Mouse (Mus musculus) intestine, embryonic 14.5 days (tissue): Measurements from ENCODE around the gene Picalm. TPM values are rescaled to one million over a fixed set of nuclear protein-coding genes. Genes with fewer than 3 reads are reported as not detected.
"Not testable (repeated sequence)": the region's sequence is repeated elsewhere in the genome, so short reads cannot be mapped to it uniquely, and the experiment has no call there.

Experiments
- ATAC-seq: fragments of 200-750 bp; cut with Nextera tagmentation; replicated peaks from 2 replicates; pipeline ENCODE4 v1.8.0; 2017; ENCODE audit warnings: low read depth, moderate number of reproducible peaks, moderate TSS enrichment, moderate library complexity; ENCODE audit not compliant: low FRiP score, low TSS enrichment
- DNase-seq: peaks from one replicate; pipeline ENCODE4 v3.0.0-alpha.2; 2018; ENCODE audit warnings: low spot score
- H3K27ac ChIP-seq: fragments of 300-500 bp; sonication (generic); 2 replicates; pipeline ENCODE4 v1.5.1; 2014; ENCODE audit warnings: low read depth, mild to moderate bottlenecking, control low read depth
- H3K27me3 ChIP-seq: fragments of 300-500 bp; sonication (generic); replicated peaks from 2 replicates; pipeline ENCODE4 v1.6.1; 2014; ENCODE audit warnings: low read length, control low read depth; ENCODE audit not compliant: control insufficient read depth, insufficient read depth
- H3K36me3 ChIP-seq: fragments of 300-500 bp; sonication (generic); 2 replicates; pipeline ENCODE4 v1.6.1; 2014; ENCODE audit warnings: low read length, control low read depth; ENCODE audit not compliant: control insufficient read depth, insufficient read depth
- H3K4me1 ChIP-seq: fragments of 300-500 bp; sonication (generic); replicated peaks from 2 replicates; pipeline ENCODE4 v1.6.1; 2014; ENCODE audit warnings: low read length, control low read depth, mixed read lengths; ENCODE audit not compliant: control insufficient read depth, insufficient read depth
- H3K4me2 ChIP-seq: fragments of 300-500 bp; sonication (generic); 2 replicates; pipeline ENCODE4 v1.6.1; 2014; ENCODE audit warnings: low read length
- H3K4me3 ChIP-seq: fragments of 300-500 bp; sonication (generic); 2 replicates; pipeline ENCODE4 v1.5.1; 2014; ENCODE audit warnings: low read depth, low read length, control low read depth, mixed read lengths
- H3K9ac ChIP-seq: fragments of 300-500 bp; sonication (generic); 2 replicates; pipeline ENCODE4 v1.6.1; 2014; ENCODE audit warnings: mild to moderate bottlenecking, low read length
- H3K9me3 ChIP-seq: fragments of 300-500 bp; sonication (generic); 2 replicates; pipeline ENCODE4 v1.6.1; 2016; ENCODE audit warnings: low read length, control low read depth; ENCODE audit not compliant: control insufficient read depth
- WGBS: fragments of 180-500 bp; shearing (Covaris S2); extraction: QIAGEN DNeasy Blood & Tissue Kit; methylation state at CpG from one replicate; pipeline ENCODE4 v1.1.7; 2014; 5-methylcytosine and 5-hydroxymethylcytosine counted together
- polyA plus RNA-seq: library from polyadenylated mRNA; unstranded; fragments of >200 nt; fragmentation: Nextera tagmentation; extraction: Ambion mirVana; gene quantifications from 2 replicates; pipeline ENCODE4 v1.2.1, GENCODE M21; 2014

Gene Picalm
- polyA plus RNA-seq, 1 experiment from 2014 or later: 43.6 TPM

DNA sequence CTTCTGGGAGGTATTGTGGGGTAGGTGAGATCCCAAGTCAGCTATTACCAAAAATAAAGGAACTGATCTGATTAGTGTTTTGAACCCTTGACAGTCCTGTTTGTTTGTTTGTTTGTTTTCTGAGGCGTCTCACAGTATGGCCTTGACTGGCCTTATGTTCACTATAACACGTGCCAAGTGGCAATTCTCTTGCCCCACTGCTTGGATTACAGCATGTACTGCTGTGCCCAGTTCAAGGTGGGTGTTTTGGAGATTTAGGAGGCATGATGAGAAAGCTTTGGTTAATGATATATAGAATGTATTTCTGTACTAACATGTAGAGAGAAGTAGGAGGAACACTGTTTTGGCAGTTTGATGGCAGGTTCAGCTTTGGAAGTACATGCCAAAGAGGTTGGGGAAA is 28.0 kb downstream of the Picalm start:
- ATAC-seq (no peak), DNase-seq (no peak)
- Histone ChIP-seq H3K9me3 (no peaks in the 10 kb centered on the region), H3K4me1 (no peaks in the 10 kb centered on the region), H3K27ac (no peak overlapping the region), H3K9ac (no peak overlapping the region), H3K4me3 (no peak overlapping the region), H3K36me3 (peaks cover 27% of the 10 kb centered on the region), H3K27me3 (no peaks in the 10 kb centered on the region), H3K4me2 (no peak overlapping the region)
- WGBS: 90% methylated on average over 2 of the region's 2 CpGs

DNA sequence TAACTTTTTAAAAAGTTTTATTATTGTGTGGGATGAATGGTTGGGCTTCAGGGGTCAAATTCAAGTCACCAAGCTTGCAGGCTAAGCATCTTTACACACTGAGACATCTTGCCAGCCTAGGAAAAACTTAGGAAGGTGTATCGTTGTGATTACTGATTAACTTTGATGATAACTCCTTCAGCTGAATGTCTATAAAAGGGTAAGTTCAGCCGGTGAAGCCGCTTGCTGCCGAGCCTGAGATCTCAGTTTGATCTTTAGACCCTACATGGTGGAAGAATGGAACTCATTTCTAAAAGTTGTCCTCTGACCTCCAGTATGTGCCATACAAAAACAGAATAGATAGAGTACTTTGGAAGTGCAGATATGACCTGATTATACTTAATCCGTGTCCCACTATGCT is 30.6 kb downstream of the Picalm start:
- no peaks in the 10 kb centered on the region for H3K9me3 ChIP-seq
- H3K9ac ChIP-seq: no peak overlapping the region
- no peak for DNase-seq
- H3K27ac ChIP-seq: no peak overlapping the region
- H3K4me2 ChIP-seq: no peak overlapping the region
- peak; percentile 53; the same call in 1 of the 2 replicates for ATAC-seq
- peaks cover 42% of the 10 kb centered on the region for H3K36me3 ChIP-seq
- H3K4me1 ChIP-seq: no peaks in the 10 kb centered on the region
- no peak overlapping the region for H3K4me3 ChIP-seq
- H3K27me3 ChIP-seq: no peaks in the 10 kb centered on the region
- WGBS: 67% methylated on average over 5 of the region's 5 CpGs

DNA sequence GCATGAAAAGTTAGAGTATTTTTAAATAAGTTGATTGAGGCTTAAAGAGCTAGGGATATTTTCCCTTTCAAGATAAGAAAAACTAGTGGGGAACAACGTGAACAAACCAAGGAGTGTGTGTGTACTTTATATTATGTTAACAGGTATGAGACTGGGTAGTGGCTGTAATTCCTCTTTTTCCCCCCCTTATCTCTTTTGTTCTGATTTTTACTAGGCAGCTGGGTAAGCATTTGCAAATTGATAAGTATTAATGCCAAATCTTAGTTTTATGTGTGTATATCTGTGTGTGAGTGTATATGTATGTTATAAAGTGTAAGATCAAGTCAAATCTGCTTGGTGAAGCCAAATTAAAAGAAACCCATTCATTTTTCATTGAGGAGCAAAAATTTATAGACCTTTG is 34.3 kb downstream of the Picalm start:
- no peaks in the 10 kb centered on the region for H3K4me1 ChIP-seq
- H3K4me3 ChIP-seq: no peak overlapping the region
- H3K27ac ChIP-seq: no peak overlapping the region
- 80% methylated on average over 1 of the region's 1 CpGs for WGBS
- no peaks in the 10 kb centered on the region for H3K9me3 ChIP-seq
- H3K27me3 ChIP-seq: no peaks in the 10 kb centered on the region
- H3K36me3 ChIP-seq: peaks cover 68% of the 10 kb centered on the region
- H3K4me2 ChIP-seq: no peak overlapping the region
- no peak for ATAC-seq
- H3K9ac ChIP-seq: no peak overlapping the region
- DNase-seq: no peak

DNA sequence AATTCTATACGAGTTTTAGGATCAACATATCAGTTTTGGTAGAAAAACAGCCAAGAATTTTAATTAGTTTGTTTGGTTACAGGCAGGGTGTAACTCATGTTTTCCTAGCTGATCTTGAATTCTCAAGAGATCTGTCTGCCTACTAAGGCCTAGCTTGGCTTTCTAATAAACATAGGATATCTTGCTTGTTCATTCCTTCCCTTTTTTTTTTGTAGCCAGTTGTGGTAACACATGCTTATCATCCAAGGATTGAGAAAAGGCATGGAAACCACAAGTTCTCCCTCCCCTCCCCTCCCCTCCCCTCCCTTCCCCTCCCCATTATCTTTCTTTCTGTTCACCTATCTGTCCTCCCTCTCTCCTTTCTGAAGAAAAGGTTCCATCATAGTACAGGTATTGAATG is 36.0 kb downstream of the Picalm start:
- Histone ChIP-seq H3K9me3 (no peaks in the 10 kb centered on the region), H3K4me2 (no peak overlapping the region), H3K4me1 (no peaks in the 10 kb centered on the region), H3K4me3 (no peak overlapping the region), H3K36me3 (peaks cover 72% of the 10 kb centered on the region), H3K9ac (no peak overlapping the region), H3K27me3 (no peaks in the 10 kb centered on the region), H3K27ac (no peak overlapping the region)
- ATAC-seq (no peak), DNase-seq (no peak)
- WGBS: 74% methylated on average over 1 of the region's 1 CpGs

DNA sequence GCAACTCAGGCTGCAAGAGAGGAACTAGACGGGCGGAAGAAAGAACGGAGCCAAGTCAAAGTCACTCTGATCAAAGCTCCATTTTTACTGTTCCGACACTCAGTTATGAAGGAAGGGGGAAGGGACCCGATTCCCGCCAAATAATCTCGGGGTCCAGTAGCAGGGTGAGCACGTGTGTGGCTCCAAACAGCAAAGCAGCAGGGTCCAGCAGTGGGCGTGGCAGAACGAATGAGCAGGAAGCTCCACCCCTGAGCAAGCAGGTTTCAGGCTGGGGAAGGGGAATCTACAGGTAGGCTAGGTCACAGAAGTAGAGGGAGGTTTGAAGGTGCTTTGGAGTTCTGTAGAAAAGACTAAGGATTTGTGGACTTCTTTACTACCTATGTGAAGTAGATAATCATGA is 37.8 kb downstream of the Picalm start:
- peaks cover 67% of the 10 kb centered on the region for H3K36me3 ChIP-seq

DNA sequence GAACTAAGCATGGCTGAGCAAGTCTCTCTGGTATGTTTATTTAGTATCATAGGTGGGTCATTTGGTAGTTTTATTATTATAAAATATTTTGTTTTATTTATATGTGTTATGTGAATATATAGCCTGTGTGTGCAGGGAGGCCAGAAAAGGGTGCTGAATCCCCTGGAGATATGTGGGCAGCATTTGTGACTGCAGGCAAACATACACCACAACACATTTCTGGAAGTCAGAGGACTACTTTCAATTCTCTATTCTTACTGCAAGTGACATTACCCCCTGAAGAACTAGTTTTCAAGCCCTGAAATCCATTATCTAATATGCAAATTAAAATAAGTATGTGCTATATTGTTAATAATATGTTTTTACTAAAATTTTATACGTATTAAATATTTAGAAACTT is 43.8 kb downstream of the Picalm start:
- 93% methylated on average over 1 of the region's 1 CpGs for WGBS
- ATAC-seq: no peak
- Histone ChIP-seq H3K4me3 (no peak overlapping the region), H3K4me2 (no peak overlapping the region), H3K9me3 (no peaks in the 10 kb centered on the region), H3K27me3 (no peaks in the 10 kb centered on the region), H3K4me1 (no peaks in the 10 kb centered on the region), H3K9ac (no peak overlapping the region), H3K27ac (no peak overlapping the region), H3K36me3 (peaks cover 66% of the 10 kb centered on the region)
- no peak for DNase-seq

More for the DNA sequence above, 37.8 kb downstream of the Picalm start:
- not testable (repeated sequence) for ATAC-seq, H3K27ac ChIP-seq, H3K27me3 ChIP-seq, H3K4me1 ChIP-seq, DNase-seq, H3K4me3 ChIP-seq, H3K9ac ChIP-seq, H3K9me3 ChIP-seq, H3K4me2 ChIP-seq
- 82% methylated on average over 10 of the region's 10 CpGs for WGBS

DNA sequence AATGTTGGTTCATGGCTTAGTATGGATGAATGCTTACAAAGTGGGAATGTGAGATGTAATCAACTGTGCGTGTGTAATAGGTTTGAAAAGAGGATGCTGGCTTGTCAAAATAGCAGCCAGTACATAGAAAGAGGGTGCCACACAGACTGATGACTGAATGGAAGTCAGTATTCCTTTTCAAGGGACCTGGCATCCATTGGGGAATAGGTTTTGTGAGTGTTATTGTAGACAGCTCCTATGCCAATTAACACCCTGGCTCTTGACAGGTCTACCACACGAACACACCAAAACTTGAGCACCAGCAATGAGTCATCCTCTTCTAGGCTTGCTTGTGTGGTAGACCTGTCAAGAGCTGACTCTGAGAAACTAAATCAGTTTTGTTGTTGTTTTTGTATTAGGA is 45.6 kb downstream of the Picalm start:
- Histone ChIP-seq H3K4me1 (no peaks in the 10 kb centered on the region), H3K27ac (no peak overlapping the region), H3K9me3 (no peaks in the 10 kb centered on the region), H3K9ac (no peak overlapping the region), H3K36me3 (peaks cover 71% of the 10 kb centered on the region), H3K27me3 (no peaks in the 10 kb centered on the region), H3K4me3 (no peak overlapping the region), H3K4me2 (no peak overlapping the region)
- ATAC-seq: no peak
- WGBS: 81% methylated on average over 2 of the region's 2 CpGs
- no peak for DNase-seq

DNA sequence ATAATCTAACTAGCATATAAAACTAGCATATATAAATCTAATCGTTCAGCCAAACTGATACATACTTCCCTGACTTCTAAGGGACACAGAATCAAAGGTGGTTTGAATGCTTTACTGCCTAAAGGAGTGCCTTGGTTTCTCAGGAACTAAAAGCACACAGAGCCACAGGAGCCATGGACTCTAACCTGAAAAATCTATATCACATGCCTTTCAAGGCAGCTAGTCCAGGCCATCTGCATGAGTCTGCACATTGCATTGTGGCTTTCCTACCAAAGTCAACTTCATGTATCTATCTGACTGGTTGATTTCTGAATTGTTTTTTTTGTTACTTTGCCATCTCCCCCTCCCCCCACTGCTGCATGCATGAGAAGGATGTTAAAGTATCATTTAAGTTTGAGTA is 50.6 kb downstream of the Picalm start:
- Histone ChIP-seq H3K9ac (no peak overlapping the region), H3K36me3 (peaks cover 60% of the 10 kb centered on the region), H3K27ac (no peak overlapping the region), H3K4me2 (no peak overlapping the region), H3K4me3 (no peak overlapping the region), H3K9me3 (no peaks in the 10 kb centered on the region), H3K27me3 (no peaks in the 10 kb centered on the region), H3K4me1 (no peaks in the 10 kb centered on the region)
- DNase-seq (no peak), ATAC-seq (no peak)
- 82% methylated on average over 1 of the region's 1 CpGs for WGBS

DNA sequence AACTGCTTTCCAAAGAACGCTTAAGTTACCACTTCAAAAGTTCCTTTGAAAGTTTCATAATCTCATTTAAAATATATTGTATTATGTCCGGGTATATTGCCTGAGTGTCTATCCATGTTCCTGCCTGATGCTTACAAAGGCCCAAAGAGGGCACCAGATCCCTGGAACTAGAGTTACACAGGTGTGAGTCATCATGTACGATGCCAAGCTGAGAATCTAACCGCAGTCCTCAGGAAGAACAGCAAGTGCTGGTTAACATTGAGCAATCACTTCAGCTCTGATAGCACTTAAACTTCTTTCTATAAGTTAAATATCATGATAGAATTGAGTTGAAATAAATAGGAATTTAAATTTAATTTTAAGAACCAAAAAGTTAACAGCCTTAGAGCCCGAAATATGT is 70.2 kb downstream of the Picalm start:
- WGBS: 89% methylated on average over 5 of the region's 5 CpGs
- ATAC-seq: no peak

More for the DNA sequence above, 70.2 kb downstream of the Picalm start:
- no peak for DNase-seq
- Histone ChIP-seq H3K9me3 (no peaks in the 10 kb centered on the region), H3K36me3 (peaks cover 58% of the 10 kb centered on the region), H3K4me2 (no peak overlapping the region), H3K4me1 (no peaks in the 10 kb centered on the region), H3K9ac (no peak overlapping the region), H3K27me3 (no peaks in the 10 kb centered on the region), H3K4me3 (no peak overlapping the region), H3K27ac (no peak overlapping the region)
